Mouse (Mus musculus) stomach, postnatal 0 days (tissue): ENCODE results near the gene Pygo2. TPM values are rescaled to one million over a fixed set of nuclear protein-coding genes. Genes with fewer than 3 reads are reported as not detected.
A peak's percentile ranks its signal among the peaks of the same experiment; 100 is the strongest.

Experiments
- ATAC-seq: fragments of 200-750 bp; cut with Nextera tagmentation; 2 replicates; pipeline ENCODE4 v1.8.0; 2017; ENCODE audit not compliant: low FRiP score, low TSS enrichment
- DNase-seq: peaks from one replicate; pipeline ENCODE4 v3.0.0-alpha.2; 2016; ENCODE audit warnings: low spot score
- H3K27ac ChIP-seq: fragments of 300-500 bp; sonication (generic); replicated peaks from 2 replicates; pipeline ENCODE4 v1.5.1; 2014; ENCODE audit warnings: mild to moderate bottlenecking, control low read depth
- H3K27me3 ChIP-seq: fragments of 300-500 bp; sonication (generic); 2 replicates; pipeline ENCODE4 v1.6.1; 2014; ENCODE audit warnings: low read length; ENCODE audit not compliant: control insufficient read depth, insufficient read depth
- H3K36me3 ChIP-seq: fragments of 300-500 bp; sonication (generic); 2 replicates; pipeline ENCODE4 v1.6.1; 2014; ENCODE audit warnings: low read length, mixed read lengths; ENCODE audit not compliant: control insufficient read depth, insufficient read depth
- H3K4me1 ChIP-seq: fragments of 300-500 bp; sonication (generic); replicated peaks from 2 replicates; pipeline ENCODE4 v1.6.1; 2014; ENCODE audit warnings: antibody characterized with exemption; ENCODE audit not compliant: control insufficient read depth, insufficient read depth
- H3K4me2 ChIP-seq: fragments of 300-500 bp; sonication (generic); replicated peaks from 2 replicates; pipeline ENCODE4 v1.6.1; 2014; ENCODE audit warnings: low read depth, mild to moderate bottlenecking, control low read depth, moderate library complexity
- H3K4me3 ChIP-seq: fragments of 300-500 bp; sonication (generic); 2 replicates; pipeline ENCODE4 v1.5.1; 2014; ENCODE audit warnings: low read depth, low read length, control low read depth
- H3K9ac ChIP-seq: fragments of 300-500 bp; sonication (generic); 2 replicates; pipeline ENCODE4 v1.6.1; 2014; ENCODE audit warnings: mild to moderate bottlenecking, low read length, control low read depth, mixed read lengths
- H3K9me3 ChIP-seq: fragments of 300-500 bp; sonication (generic); 2 replicates; pipeline ENCODE4 v1.6.1; 2016; ENCODE audit warnings: low read length; ENCODE audit not compliant: control insufficient read depth
- CTCF ChIP-seq: IDR thresholded peaks from 2 replicates; pipeline ENCODE4 v1.5.1; 2016; ENCODE audit warnings: antibody characterized with exemption, low read depth, mild to moderate bottlenecking, moderate library complexity
- EP300 ChIP-seq: optimal IDR thresholded peaks from 2 replicates; pipeline ENCODE3; 2016; ENCODE audit warnings: antibody characterized with exemption
- WGBS: fragments of 180-500 bp; shearing (Covaris S2); extraction: QIAGEN DNeasy Blood & Tissue Kit; methylation state at CpG from one replicate; pipeline ENCODE4 v1.1.7; 2014; 5-methylcytosine and 5-hydroxymethylcytosine counted together
- polyA plus RNA-seq: library from polyadenylated mRNA; unstranded; fragments of >200 nt; fragmentation: Nextera tagmentation; extraction: Ambion mirVana; gene quantifications from 2 replicates; pipeline ENCODE4 v1.2.1, GENCODE M21; 2015

Pygo2 gene
- polyA plus RNA-seq, 1 experiment from 2014 or later, result 18.0 TPM

- Histone ChIP-seq H3K9me3 (no peaks in the 10 kb centered on the region), H3K36me3 (peaks cover 3% of the 10 kb centered on the region; the same call in 1 of the 2 replicates), H3K4me3 (peak overlapping the region; percentile 69), H3K4me1 (peaks cover 6% of the 10 kb centered on the region), H3K4me2 (peak overlapping the region; percentile 68), H3K27ac (peak overlapping the region; percentile 74), H3K27me3 (no peaks in the 10 kb centered on the region), H3K9ac (peak overlapping the region; percentile 43)
- 1% methylated on average over 20 of the region's 20 CpGs for WGBS
- DNase-seq (no peak), ATAC-seq (no peak)
- TF ChIP-seq EP300, result no peak
- TF ChIP-seq CTCF, result no peak
These were observed 12.2 kb upstream of the Pygo2 start for GRCm38 (mm10) chr3:89417840-89418169.

GRCm38 (mm10) chr3:89418170-89418860 lies 11.7 kb upstream of the Pygo2 start, which contains the start of the genes Cks1b and Shc1:
Gene Cks1b (minus strand): TSS chr3:89418383.
Gene Shc1 (plus strand): TSS chr3:89418443.
- ATAC-seq (peak; percentile 95), DNase-seq (peak; percentile 96)
- H3K27me3 ChIP-seq, result no peaks in the 10 kb centered on the region
- peak within 1 kb of the TSS; percentile 99 for H3K27ac ChIP-seq
- H3K4me2 ChIP-seq, result peak within 1 kb of the TSS; percentile 81
- H3K36me3 ChIP-seq, result peaks cover 3% of the 10 kb centered on the region; the same call in 1 of the 2 replicates
- peak within 1 kb of the TSS; percentile 88 for H3K9ac ChIP-seq
- under 1% methylated on average over 38 of the region's 39 CpGs for WGBS
- TF ChIP-seq EP300 (no peak), CTCF (no peak)
- no peaks in the 10 kb centered on the region for H3K9me3 ChIP-seq
- peaks cover 6% of the 10 kb centered on the region for H3K4me1 ChIP-seq
- peak within 1 kb of the TSS; percentile 69 for H3K4me3 ChIP-seq

GRCm38 (mm10) chr3:89418861-89419250 lies 11.2 kb upstream of the Pygo2 start:
- peak; percentile 40; the same call in 1 of the 2 replicates for ATAC-seq
- peak; percentile 88 for DNase-seq
- peak overlapping the region; percentile 81 for H3K4me2 ChIP-seq
- H3K4me3 ChIP-seq, result peak overlapping the region; percentile 69
- no peaks in the 10 kb centered on the region for H3K9me3 ChIP-seq
- H3K27me3 ChIP-seq, result no peaks in the 10 kb centered on the region
- H3K27ac ChIP-seq, result peak overlapping the region; percentile 99
- H3K4me1 ChIP-seq, result peaks cover 6% of the 10 kb centered on the region
- peak overlapping the region; percentile 88 for H3K9ac ChIP-seq
- H3K36me3 ChIP-seq, result peaks cover 4% of the 10 kb centered on the region; the same call in 1 of the 2 replicates
- under 1% methylated on average over 16 of the region's 16 CpGs for WGBS
- no peak for TF ChIP-seq EP300
- no peak for TF ChIP-seq CTCF

- Histone ChIP-seq H3K9me3 (no peaks in the 10 kb centered on the region), H3K36me3 (peaks cover 7% of the 10 kb centered on the region; the same call in 1 of the 2 replicates), H3K4me1 (peaks cover 6% of the 10 kb centered on the region), H3K9ac (peak overlapping the region; percentile 88), H3K4me3 (peak overlapping the region; percentile 69), H3K4me2 (peak overlapping the region; percentile 81), H3K27me3 (no peaks in the 10 kb centered on the region), H3K27ac (peak overlapping the region; percentile 99)
- DNase-seq (peak; percentile 51), ATAC-seq (no peak)
- 1% methylated on average over 9 of the region's 9 CpGs for WGBS
- TF ChIP-seq CTCF, result no peak
- TF ChIP-seq EP300, result no peak
These were observed 10.4 kb upstream of the Pygo2 start for GRCm38 (mm10) chr3:89419571-89419970.

GRCm38 (mm10) chr3:89419981-89420380 lies 10.0 kb upstream of the Pygo2 start:
- TF ChIP-seq EP300 (no peak), CTCF (no peak)
- DNase-seq, result no peak
- H3K4me1 ChIP-seq, result peaks cover 6% of the 10 kb centered on the region
- WGBS, result 23% methylated on average over 3 of the region's 3 CpGs
- H3K27me3 ChIP-seq, result no peaks in the 10 kb centered on the region
- no peaks in the 10 kb centered on the region for H3K9me3 ChIP-seq
- peak overlapping the region; percentile 69 for H3K4me3 ChIP-seq
- H3K36me3 ChIP-seq, result peaks cover 11% of the 10 kb centered on the region; the same call in 1 of the 2 replicates
- no peak for ATAC-seq
- peak overlapping the region; percentile 88 for H3K9ac ChIP-seq
- H3K4me2 ChIP-seq, result peak overlapping the region; percentile 81
- peak overlapping the region; percentile 99 for H3K27ac ChIP-seq

GRCm38 (mm10) chr3:89420421-89420820 lies 9.6 kb upstream of the Pygo2 start:
- 30% methylated on average over 2 of the region's 2 CpGs for WGBS
- Histone ChIP-seq H3K36me3 (peaks cover 13% of the 10 kb centered on the region; the same call in 1 of the 2 replicates), H3K27ac (peak overlapping the region; percentile 90), H3K9ac (peak overlapping the region; percentile 35; the same call in 1 of the 2 replicates), H3K9me3 (no peaks in the 10 kb centered on the region), H3K4me1 (peaks cover 6% of the 10 kb centered on the region), H3K27me3 (no peaks in the 10 kb centered on the region), H3K4me3 (peak overlapping the region; percentile 53; the same call in 1 of the 2 replicates), H3K4me2 (peak overlapping the region; percentile 73)
- ATAC-seq, result no peak
- no peak for DNase-seq
- TF ChIP-seq EP300 (no peak), CTCF (no peak)
